Mouse (Mus musculus) urinary bladder, adult 2 months (tissue): ENCODE results near the gene Uvrag. TPM values are rescaled to one million over a fixed set of nuclear protein-coding genes. Genes with fewer than 3 reads are reported as not detected.

Source experiments
- DNase-seq: peaks from one replicate; pipeline ENCODE4 v3.0.0; 2022; ENCODE audit warnings: low spot score
- polyA plus RNA-seq: library from polyadenylated mRNA; depleted of rRNA; stranded (reverse); fragments of >200 nt; gene quantifications from 2 replicates; pipeline ENCODE4 v1.2.3, GENCODE M21; 2012

The Uvrag gene
- polyA plus RNA-seq, 1 experiment, result 19.4 TPM

DNA sequence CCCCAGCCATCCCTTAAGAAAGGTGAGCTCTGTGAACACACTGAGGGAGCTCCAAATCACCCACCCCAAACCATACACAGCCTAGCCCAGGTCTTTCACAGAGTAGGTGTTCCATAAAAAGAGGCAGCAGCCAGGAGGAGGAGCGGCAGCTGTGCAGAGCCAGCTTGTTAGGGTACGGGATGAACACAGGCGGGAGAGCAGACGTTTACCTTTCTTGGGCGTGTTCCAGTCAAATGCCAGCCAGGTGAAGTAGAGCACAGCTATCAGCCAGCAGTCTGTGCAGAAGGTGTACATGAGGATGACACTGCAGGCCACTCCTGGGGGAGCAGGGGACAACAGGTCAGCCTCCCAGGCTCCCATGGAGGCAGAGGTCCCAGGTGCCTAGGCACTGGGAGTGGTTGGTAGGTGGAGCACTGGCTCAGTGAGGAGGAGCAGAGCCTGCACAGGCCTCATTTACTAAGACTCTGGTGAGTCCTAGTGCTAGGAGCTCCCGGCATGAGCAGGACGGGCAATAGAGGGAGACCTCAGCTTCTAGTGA lies 24.0 kb upstream of the Uvrag start:
- DNase-seq, result no peak

DNA sequence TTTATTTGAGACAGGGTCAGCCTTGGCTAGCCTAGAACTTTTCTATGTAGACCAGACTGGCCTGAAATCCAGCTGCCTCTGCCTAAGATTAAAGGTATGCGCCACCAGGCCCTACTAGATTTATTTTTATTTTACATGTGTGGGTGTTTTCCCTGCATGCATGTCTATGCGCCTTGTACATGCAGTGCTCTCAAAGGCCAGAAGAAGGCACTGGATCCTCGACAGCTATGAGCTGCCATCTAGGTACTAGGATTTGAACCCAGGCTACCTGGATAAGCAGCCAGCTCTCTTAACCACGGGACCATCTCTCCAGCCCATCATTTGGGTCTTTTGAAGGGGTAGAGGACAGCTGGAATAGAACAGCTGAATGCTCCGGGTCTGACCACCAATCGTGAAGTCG lies 21.5 kb upstream of the Uvrag start:
- no peak for DNase-seq

DNA sequence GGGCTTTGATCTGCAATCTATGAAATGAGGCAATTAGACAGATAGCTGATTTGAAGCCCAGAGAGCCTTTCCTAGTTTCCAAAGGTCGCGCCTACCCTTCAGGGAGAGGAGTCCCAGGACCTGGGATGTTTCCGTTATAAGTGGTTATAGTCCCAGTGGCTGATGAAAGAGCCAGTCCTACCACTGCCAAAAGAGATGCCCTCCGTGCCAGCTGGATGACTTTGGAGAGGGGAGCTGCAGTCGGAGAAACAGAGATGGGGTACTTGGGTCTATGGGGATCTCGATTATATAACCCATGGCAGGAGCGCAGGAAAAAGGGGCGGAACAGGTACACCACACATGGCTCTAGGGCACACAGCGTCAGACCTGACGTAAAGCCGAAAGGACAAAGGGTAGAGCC lies 21.0 kb upstream of the Uvrag start:
- DNase-seq, result no peak

DNA sequence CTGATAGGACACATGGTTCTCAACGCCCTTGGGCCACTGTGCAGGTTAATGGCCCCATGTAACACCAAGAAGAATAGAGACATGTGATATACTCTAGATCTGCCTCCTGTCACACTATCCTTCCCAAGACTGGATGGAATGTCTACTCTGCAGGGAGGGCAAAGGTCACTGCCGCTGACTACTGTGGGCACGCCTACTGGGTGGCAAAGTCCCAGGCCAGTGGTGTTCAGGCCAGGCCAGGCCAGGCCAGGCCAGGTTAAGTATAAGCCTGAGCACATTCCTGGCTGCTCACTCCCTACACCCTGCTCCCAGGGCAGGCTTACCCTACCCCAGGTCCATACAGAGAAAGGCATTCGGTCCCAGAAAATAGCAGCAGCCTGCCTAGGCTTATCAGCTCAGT lies 20.6 kb upstream of the Uvrag start:
- DNase-seq, result no peak

DNA sequence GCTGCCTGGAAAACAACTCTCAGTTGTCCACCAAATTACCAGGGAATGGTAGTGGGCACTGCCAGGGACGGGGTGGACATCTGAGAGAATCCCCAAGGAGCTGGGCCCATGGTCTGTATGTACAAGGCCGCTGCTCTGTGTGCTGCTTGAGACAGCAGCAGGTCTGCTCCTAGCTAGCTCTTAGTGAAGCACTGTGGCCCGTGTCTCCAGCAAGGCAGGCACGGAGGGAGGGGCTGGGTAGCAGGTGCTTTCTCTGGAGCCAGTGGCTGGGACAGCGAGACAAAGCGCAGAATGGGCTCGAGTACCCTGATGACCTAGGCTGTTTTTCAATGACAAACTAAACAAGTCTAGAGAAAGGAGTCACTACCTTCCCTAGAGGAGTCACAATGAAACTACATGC lies 20.1 kb upstream of the Uvrag start:
- DNase-seq, result no peak

DNA sequence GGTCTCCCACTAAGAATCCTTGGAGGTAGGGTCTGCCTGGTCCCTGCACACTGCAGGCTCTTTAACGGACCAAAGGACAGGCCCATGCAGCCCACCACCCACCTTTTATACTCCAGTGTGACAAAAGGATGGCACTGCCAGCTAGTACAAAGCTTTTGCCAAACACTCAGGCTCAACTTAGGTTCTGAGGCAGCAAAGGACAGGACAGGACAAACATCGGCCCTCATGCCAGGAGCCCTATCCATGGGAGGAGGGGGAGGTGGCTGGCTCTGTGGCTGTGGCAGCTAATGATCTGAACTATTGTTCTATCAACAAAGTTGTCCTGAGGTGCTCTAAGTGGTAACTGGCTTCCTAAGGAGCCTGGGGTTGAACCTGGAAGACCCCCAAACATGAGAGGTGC lies 18.5 kb upstream of the Uvrag start:
- DNase-seq, result no peak

DNA sequence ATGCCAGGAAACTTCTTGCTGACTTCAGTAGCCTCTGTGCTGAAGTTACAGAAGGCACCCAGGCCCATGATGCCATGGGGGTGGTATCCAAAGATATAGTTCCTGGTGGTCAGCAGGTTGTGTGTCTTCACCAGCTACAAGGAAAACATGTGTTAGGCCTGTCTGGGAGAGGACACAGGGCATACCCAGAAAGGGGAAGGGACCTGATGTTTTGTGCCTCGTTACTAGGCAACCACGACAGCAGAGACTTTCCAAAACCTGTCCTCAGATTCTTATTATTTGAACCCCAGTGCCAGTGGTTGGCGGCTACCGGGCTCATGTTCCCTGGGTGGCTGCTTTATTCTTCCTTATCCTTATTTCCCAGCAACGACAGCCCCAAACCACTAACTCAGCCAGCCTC lies 18.0 kb upstream of the Uvrag start:
- DNase-seq, result no peak

DNA sequence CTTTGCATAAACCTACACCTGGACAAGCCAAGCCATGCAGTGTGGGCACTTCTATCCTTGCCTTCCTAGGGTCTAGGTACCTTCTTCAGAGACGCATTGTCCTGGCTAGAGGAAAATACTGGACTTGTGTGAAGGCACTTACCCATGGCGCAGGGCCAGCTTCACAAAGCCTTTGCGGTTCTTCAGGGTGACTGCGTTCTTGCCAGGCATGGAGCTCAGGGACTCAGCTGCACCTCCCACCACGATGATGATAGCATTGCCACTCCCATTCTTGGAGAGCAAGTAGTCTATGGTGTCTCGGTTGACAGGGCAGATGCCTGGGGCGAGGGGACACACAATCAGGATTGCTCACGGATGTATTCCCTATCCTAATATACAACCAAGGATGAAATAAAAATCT lies 17.1 kb upstream of the Uvrag start:
- DNase-seq, result no peak

DNA sequence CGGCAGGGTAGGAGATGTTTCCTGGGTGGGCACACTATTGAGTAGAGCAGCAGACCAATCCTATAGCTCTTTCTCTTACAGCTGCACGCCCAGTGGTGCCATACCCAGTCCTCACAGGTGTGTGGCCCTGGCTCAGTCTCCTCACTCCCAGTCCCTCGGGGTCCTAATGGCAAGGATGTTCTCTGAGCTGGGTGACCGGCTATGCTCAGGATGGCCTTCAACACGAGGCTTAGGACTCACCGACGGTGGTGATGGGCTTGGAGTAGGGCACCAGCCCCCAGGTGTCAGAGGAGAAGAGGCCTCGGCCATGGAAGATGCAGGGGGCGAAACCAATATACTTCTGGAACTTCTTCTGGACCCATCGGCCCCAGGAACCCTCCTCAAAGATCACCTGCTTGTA lies 15.8 kb upstream of the Uvrag start:
- DNase-seq, result no peak

DNA sequence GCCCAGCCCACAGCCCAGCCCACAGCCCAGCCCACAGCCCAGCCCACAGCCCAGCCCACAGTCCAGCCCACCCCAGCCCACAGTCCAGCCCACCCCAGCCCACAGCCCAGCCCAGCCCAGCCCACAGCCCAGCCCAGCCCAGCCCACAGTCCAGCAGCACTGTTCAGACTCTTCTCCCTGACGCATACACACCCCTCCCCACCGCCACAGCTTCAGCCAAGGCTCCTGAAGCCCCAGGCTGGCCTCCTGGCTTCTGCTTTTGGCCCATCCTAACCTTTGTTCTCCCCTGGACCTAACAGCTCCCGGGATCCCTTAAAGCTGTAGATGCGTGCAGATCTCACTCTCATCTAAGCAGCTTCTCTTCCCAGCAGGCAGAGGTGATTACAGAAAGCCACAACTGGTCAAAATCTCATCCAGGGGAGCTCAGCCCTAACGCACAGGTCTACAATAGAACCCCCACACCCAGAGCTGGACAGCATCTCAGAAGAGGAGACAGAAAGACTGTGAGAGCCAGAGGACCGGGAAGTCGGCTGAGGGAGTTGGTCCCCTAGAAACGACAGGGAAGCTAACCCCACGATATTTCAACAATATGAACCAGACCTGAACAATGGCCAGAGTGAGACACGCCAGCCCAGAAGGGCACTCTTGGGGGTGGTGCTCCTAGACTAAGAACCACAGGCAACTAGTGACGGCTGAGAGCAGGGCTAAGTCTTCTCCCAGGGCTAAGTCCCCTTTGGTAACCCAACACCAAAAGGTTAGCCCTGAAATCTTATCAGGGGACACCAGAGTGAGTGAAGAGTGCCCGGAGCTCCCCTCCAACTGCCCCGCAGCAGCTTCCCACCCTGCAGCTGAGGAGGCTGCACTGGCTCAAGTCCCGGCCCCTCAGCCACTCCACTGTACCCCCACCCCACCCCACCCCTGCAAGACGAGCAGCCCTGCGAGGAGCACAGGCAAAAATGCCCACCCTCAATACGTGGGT lies 14.7 kb upstream of the Uvrag start:
- no peak for DNase-seq

DNA sequence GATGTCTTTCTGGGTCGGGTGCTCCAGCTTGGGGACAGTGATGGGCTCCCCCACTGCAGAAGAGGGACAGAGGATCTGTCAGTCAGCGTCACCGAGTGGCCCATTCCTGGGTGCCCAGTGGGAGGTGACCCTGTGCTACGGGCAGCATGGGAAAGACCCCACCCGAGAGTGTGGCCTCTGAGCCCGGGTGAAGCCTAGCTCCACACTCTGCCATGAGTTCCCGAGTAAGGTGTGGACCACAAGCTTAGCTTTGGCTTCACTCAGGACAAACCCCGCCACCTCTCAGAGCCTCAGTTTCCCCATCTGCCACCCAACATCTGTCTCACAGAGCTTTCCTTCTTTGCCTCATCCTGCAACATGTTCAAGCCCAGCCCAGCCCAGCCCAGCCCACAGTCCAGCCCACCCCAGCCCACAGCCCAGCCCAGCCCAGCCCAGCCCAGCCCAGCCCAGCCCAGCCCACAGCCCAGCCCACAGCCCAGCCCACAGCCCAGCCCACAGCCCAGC lies 13.8 kb upstream of the Uvrag start:
- DNase-seq, result no peak

DNA sequence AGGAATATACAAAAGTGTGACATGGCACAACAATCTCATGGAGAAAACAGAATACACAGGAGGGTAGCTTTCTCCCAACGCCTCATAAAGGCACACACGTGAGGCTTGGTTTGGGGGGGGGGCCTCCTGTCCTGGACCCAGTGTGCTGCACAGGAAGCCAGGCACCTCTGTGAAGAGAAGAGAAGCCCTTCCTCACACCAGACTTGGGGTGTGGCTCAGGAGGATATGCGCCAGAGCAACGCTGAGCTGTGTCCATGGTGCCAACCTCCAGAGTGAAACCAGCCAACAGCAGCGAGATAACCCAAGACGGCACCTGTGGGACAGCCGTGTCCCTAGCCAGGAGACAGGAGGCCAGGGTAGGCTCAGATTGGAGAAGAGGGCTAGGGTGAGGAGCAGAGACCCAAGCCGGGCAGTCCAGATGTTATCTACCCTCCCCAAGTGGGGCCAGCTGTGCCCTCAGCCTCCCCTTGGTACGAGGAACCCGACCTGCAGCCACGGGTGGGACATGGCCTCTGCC lies 12.8 kb upstream of the Uvrag start:
- DNase-seq, result no peak

DNA sequence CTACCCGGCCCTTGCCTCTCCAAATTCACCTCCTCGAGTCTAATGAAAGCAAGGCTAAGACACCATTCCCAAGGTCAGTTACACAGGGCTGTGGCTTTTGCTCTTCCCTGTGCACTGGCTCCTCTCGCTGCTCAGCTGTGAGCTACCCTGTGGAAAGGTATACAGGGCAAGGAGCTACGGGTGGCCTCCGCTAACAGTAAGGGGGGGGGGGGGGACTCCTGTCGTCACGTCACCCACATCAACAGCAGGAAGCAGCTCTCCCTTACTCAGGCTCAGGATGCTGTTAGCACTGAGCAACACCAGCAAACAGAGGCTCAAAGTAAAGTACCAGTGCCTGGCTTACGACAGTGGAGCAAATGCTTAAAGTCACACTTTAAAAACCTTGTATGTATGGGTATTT lies 11.8 kb upstream of the Uvrag start:
- DNase-seq, result no peak

DNA sequence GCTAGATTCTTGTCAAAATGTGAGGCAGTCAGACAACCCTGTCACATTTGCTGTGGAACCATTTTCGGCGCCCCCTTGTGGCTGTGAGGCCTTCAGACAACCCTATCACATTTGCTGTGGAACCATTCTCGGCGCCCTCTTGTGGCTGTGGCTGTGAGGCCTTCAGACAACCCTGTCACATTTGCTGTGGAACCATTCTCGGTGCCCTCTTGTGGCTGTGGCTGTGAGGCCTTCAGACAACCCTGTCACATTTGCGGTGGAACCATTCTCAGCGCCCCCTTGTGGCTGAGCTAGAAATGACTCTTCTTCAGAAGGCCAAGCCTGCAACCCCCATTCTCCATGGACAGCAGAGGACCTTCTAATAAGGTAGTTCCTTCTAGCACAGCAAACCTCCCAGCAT lies 10.4 kb upstream of the Uvrag start:
- DNase-seq, result peak; percentile 86

DNA sequence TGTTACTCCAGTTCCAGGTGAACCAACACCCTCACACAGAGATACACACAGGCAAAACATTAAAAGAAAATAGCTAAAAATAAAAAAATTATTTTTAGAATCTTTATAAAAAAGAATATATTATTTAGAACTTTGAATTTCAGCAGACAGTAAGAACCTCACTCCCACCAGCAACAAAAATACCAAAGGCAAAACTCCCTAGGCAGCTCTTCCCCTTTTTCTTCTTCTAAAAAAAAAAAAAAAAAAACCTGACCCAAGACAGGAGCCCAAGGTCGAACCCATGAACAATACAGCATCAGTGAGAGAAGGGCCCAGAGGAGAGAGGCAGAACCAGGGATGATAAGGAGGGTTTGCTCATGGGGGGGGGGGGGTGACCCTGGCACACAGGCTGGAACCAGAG lies 8.1 kb upstream of the Uvrag start:
- DNase-seq, result no peak

DNA sequence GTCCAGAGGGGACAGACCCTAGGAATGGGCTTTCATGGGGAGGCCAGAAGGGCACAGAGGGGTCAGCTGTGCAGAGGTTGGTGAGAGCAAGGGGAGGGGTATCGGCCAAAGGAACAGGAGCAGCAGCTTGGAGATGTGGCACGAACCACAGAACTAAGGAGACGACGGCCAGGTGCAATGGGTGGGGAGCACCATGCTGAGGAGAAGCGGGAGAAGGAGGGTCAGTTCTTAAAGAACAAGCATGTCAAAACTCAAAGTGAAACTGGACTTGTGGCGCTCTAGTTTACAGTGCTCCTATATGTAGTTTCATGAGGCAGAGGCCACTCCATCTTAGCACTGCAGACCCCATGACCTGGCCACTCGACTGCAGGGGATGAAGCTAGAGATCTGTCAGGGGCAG lies 6.6 kb upstream of the Uvrag start:
- DNase-seq, result no peak

DNA sequence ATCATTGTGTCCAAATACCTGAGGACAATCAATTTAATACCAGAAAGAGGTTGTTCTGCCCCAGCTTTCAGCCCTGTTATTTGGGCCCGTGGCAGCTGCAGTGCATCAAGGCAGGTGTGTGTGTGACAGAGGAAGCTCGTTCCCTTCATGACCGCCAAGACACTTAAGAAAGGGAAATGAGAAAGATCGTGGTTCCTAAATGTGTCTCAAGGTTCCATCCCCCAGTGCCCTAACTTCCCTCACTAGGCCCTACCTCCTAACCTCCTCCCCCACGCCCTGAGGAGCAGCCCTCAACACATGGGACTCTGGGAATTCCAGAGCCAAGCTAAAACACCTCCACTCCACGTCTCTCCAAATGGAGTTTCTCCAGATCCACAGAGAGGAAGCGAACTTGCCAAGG lies 6.0 kb upstream of the Uvrag start:
- no peak for DNase-seq

DNA sequence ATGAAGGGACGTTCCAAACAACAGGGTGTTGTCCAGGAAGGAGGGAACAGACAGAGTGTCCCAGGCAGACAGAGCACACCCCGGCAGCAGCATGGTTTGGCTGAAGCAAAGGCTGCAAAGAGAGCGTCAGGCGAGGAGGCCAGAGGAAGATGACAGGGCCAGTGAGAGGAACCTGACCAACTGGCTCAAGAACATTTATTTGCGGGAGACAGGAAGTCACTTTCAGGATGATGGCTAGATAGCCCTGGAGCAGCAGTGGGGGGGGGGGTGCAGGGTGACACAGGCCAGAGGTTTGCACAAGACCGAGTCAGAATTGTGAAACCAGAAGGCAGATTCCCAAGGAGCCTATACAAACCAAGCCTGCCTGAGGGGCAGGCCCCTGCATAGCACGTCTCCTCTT lies 5.1 kb upstream of the Uvrag start:
- peak; percentile 28 for DNase-seq

DNA sequence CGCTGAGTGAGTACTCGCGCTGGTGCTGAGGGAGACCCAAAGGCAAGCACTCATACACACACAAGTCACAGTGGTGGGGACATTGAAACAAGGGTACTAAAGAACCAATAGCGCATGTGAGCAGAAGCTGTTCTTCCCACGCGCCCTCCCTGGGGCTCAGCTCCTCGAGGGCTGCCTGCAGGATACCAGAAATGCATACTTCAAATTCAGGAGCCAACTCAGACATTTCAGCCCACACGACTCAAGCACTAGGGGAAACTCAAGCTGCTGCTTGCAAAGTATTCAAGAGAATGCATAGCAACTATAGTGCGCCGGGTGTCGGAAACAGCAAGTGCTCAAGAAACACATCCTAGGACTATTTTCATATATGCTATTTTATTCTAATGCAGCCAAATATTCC lies 3.7 kb upstream of the Uvrag start:
- no peak for DNase-seq

DNA sequence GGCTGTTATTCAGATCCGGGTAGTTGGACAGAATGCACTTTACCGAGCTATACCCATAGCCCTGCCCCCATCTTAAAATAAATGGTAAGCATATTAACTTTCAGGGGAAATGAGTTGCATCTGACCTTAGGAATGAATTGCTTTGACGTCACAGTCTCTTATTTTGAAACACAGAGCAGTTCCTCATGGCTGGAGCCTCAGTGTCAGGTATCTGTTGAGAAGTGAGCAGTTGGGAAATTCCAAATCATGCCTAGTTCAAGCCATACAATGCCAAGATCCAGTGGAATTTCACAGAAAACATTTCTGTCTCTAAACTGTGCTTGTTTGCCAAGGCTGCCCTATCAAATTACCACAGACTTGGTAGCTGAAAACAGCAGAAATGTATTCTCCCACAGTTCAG lies 2.3 kb upstream of the Uvrag start:
- DNase-seq, result no peak

DNA sequence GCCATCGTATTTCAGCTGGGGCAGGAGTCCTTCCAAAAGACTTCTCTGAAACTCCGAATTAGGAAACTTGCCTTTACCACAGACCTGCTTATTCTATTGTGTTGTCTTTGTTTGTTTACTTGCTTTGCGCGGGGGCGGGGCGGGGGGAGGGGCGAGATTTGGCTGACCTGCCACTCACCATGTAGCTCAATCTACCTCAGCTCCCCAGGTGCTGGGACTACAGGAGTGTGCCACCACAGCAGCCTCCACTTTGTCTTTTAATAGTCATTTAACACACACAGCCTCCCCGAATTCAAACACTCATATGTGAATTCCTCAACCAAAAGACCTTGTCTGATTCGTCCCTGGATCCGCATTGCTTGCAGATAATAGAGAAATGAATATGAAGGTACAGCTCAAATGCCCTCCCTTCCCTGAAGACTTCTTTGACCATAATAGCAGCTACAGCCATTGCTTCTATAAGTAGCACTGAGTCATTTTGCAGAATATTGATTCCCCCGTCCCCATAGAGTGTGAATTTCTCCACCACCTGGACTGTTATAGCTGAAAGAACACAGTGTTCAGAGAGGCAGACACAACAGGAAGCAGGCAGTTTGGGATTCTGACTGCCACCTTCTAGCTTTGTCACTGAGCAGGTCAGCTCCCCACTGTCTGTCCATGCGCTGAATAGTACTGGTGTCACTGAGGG lies 1.1 kb upstream of the Uvrag start:
- DNase-seq, result no peak

DNA sequence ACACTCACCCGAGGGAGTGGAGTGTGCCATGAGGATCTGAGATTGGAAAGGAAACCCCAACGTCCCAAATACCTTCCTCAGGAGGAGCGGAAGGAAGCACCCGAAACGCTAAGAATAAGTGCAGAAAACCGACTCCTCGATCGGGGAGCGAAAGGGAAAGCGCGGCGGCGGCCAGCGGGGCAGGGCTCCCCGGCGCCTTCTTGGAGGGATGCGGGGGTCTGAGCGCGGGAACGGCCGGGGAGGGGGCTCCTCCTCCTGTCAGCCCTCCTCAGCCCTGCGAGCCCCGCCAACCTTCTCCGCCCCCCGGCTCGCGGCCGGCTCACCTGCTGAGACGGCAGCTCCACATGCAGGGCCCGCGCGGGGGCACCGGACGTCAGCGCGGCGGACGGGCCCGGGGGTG lies 430 bp downstream of the Uvrag start:
- DNase-seq, result no peak
